Comparison of ENCODE assay signal across 8 mouse cellular contexts in the genomic region with DNA sequence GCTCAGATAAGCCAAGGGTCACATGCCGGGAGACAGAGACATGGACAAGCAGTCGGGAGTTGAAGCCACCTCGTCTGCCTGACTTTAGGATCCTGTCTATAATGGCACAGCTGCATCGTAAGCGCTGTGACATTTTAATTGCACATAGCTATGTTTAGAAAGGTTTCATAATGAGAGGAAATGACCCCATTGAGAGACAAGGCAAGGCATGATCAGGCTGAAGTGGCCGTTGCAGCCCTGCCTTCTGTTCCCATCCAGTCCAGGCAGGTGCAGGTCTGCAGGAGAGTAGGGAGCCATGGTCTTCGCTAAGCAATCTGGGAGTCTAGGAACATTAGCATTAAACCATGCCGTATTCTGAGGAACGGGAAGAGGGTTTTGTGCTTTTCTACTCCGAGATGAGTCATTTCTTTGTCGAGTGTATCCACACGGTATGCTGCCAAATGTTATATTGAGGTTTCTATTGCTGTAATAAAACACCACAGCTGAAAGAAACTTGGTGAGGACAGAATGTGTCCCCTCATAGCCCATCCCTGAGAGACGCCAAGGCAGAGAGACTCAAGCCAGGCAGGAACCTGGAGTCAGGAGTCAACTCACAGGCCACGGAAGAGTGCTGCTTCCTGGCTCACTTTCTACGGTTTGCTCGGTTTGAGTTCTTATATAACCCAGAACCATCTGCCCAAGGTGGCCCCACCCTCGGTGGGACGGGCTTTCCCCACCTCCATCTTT. TPM values are rescaled to one million over a fixed set of nuclear protein-coding genes. Genes with fewer than 3 reads are reported as not detected.
DNase-seq lines count a peak whose midpoint lies in the region; ATAC-seq and TF ChIP-seq lines count a peak whose summit lies in the region.

No protein-coding gene starts in this region.

- H3K27ac ChIP-seq in liver, embryonic 14.5 days, result no peak overlapping the region
- no peak overlapping the region for H3K27ac ChIP-seq in liver, embryonic 12.5 days
- no peak overlapping the region for H3K27ac ChIP-seq in CH12.LX (ENCODE audit: insufficient read depth, low read depth)
- no peak overlapping the region for H3K27ac ChIP-seq in layer of hippocampus, adult 2 months

- WGBS in liver, embryonic 14.5 days (ENCODE audit: insufficient replicate concordance), result 38% methylated on average over 18 of the region's 18 CpGs
- 51% methylated on average over 18 of the region's 18 CpGs for WGBS in liver, embryonic 12.5 days (ENCODE audit: insufficient replicate concordance)

- no peaks in the 10 kb centered on the region for H3K79me2 ChIP-seq in CH12.LX (replicated peaks; ENCODE audit: control insufficient read depth, extremely low read depth, insufficient read depth, poor library complexity, severe bottlenecking)

- no peaks in the 10 kb centered on the region for H3K9me3 ChIP-seq in liver, embryonic 14.5 days (ENCODE audit: control insufficient read depth, low read length)
- H3K9me3 ChIP-seq in liver, embryonic 12.5 days (replicated peaks), result no peaks in the 10 kb centered on the region
- no peaks in the 10 kb centered on the region for H3K9me3 ChIP-seq in CH12.LX (replicated peaks; ENCODE audit: low read length)

- TF ChIP-seq CTCF in liver, embryonic 14.5 days (IDR thresholded peaks at IDR 0.05; ENCODE audit: low read depth), result no peak
- no peak for TF ChIP-seq CTCF in CH12.LX (conservative IDR thresholded peaks at IDR 0.05 in 1 of 2, IDR thresholded peaks at IDR 0.05 in 1 of 2; ENCODE audit: low read depth in 2 of 2, low read length in 2 of 2)
- TF ChIP-seq CTCF in layer of hippocampus, adult 2 months (conservative IDR thresholded peaks at IDR 0.05), result no peak

- no peaks in the 10 kb centered on the region for H3K27me3 ChIP-seq in liver, embryonic 14.5 days (ENCODE audit: control insufficient read depth, insufficient read depth, low read length)
- no peaks in the 10 kb centered on the region for H3K27me3 ChIP-seq in liver, embryonic 12.5 days (replicated peaks)
- peaks cover 5% of the 10 kb centered on the region for H3K27me3 ChIP-seq in CH12.LX (replicated peaks)

- dilution Hi-C loops in CH12.LX (cut with MboI; ENCODE audit: extremely low pct_ligation_motif_present, extremely low pct_unique_long_range_greater_than_20kb, low sequenced_read_pairs), result no loop called here

- in situ Hi-C loops in CH12.LX (cut with MboI; ENCODE audit: low pct_ligation_motif_present, low pct_unique_long_range_greater_than_20kb, low sequenced_read_pairs), result no loop called here

- H3K4me1 ChIP-seq in liver, embryonic 14.5 days (replicated peaks; ENCODE audit: control insufficient read depth in 2 of 2, insufficient read depth in 2 of 2, low read length in 1 of 2), result peaks cover 0 to 6% of the 10 kb centered on the region in 2 experiments; a peak in 2 of 4 replicates
- peaks cover 6% of the 10 kb centered on the region for H3K4me1 ChIP-seq in liver, embryonic 12.5 days
- H3K4me1 ChIP-seq in CH12.LX (ENCODE audit: control insufficient read depth in 1 of 2, insufficient read depth in 2 of 2), result peaks cover 13 to 20% of the 10 kb centered on the region in 2 experiments

- TF ChIP-seq RAD21 in CH12.LX (IDR thresholded peaks at IDR 0.05; ENCODE audit: low read depth, low read length), result no peak

- no peak for ATAC-seq in liver, embryonic 14.5 days (ENCODE audit: insufficient read depth)
- ATAC-seq in liver, embryonic 12.5 days, result no peak
- peak; percentile 68 for ATAC-seq in inflammation-experienced regulatory T-cells, adult 6 months
- peak; percentile 40 for ATAC-seq in monocyte, adult 5-6 weeks (replicated peaks; ENCODE audit: insufficient number of reproducible peaks, low FRiP score, low TSS enrichment, poor library complexity, severe bottlenecking)

- TF ChIP-seq EP300 in liver, embryonic 14.5 days (IDR thresholded peaks at IDR 0.05; ENCODE audit: low read depth), result no peak
- peak; percentile 46 for TF ChIP-seq EP300 in CH12.LX (IDR thresholded peaks at IDR 0.05; ENCODE audit: low read length)

- no peak overlapping the region for H3K4me3 ChIP-seq in liver, embryonic 14.5 days (ENCODE audit: insufficient read depth in 1 of 2, low read depth in 2 of 2, low read length in 2 of 2)
- no peak overlapping the region for H3K4me3 ChIP-seq in liver, embryonic 12.5 days
- peak overlapping the region in 1 of 3 experiments; percentile 34 for H3K4me3 ChIP-seq in CH12.LX (replicated peaks in 1 of 3; ENCODE audit: low read depth in 2 of 3, low read length in 2 of 3, poor library complexity in 1 of 3)
- no peak overlapping the region for H3K4me3 ChIP-seq in layer of hippocampus, adult 2 months

- H3K4me2 ChIP-seq in liver, embryonic 14.5 days (ENCODE audit: low read depth), result peak overlapping the region; percentile 11; the same call in 1 of the 2 replicates
- H3K4me2 ChIP-seq in liver, embryonic 12.5 days, result no peak overlapping the region
- H3K4me2 ChIP-seq in CH12.LX (ENCODE audit: insufficient read depth, low read depth, poor library complexity, severe bottlenecking), result peak overlapping the region; percentile 70

- H3K36me3 ChIP-seq in liver, embryonic 14.5 days (replicated peaks; ENCODE audit: control insufficient read depth, insufficient read depth, low read depth), result no peaks in the 10 kb centered on the region
- H3K36me3 ChIP-seq in liver, embryonic 12.5 days, result no peaks in the 10 kb centered on the region
- no peaks in the 10 kb centered on the region for H3K36me3 ChIP-seq in CH12.LX (replicated peaks in 1 of 2; ENCODE audit: control insufficient read depth in 1 of 2, insufficient read depth in 1 of 2, low read length in 1 of 2)

- no peak overlapping the region for H3K9ac ChIP-seq in liver, embryonic 14.5 days (replicated peaks)
- H3K9ac ChIP-seq in liver, embryonic 12.5 days, result no peak overlapping the region
- H3K9ac ChIP-seq in CH12.LX (ENCODE audit: insufficient read depth, low read depth), result peak overlapping the region; percentile 2

- DNase-seq in liver, embryonic 14.5 days (ENCODE audit: low read depth in 3 of 3, low spot score in 3 of 3), result no peak
- peak; percentile 63 for DNase-seq in CH12.LX (ENCODE audit: extremely low read depth)
- DNase-seq in urinary bladder, postnatal 36 days (ENCODE audit: low spot score in 2 of 2), result no peak
- no peak for DNase-seq in cerebellum, postnatal 14 days
- DNase-seq in layer of hippocampus, adult 2 months (ENCODE audit: low spot score in 2 of 2), result no peak

- TF ChIP-seq POLR2A in CH12.LX (IDR thresholded peaks at IDR 0.05; ENCODE audit: low read depth, low read length), result peak; percentile 83

TF ChIP-seq in CH12.LX, 34 proteins besides CTCF, POLR2A, EP300 and RAD21 (continues in another document):
- TF ChIP-seq ZMIZ1 (IDR thresholded peaks at IDR 0.05; ENCODE audit: low read depth, low read length) (peak; percentile 77; the same call in 1 of the 2 replicates), MAFK (IDR thresholded peaks at IDR 0.05; ENCODE audit: insufficient replicate concordance, low read length) (peak; percentile 35; the same call in 1 of the 2 replicates), TBP (conservative IDR thresholded peaks at IDR 0.05; ENCODE audit: low read depth, low read length) (peak; percentile 96), SIN3A (IDR thresholded peaks at IDR 0.05; ENCODE audit: low read length) (peak; percentile 67), IRF4 (IDR thresholded peaks at IDR 0.05; ENCODE audit: low read depth, low read length) (peak; percentile 45), JUND (conservative IDR thresholded peaks at IDR 0.05; ENCODE audit: low read depth, low read length) (peak; percentile 65), MAX (IDR thresholded peaks at IDR 0.05; ENCODE audit: low read length) (peak; percentile 78), USF2 (conservative IDR thresholded peaks at IDR 0.05; ENCODE audit: low read depth, low read length) (no peak), ELF1 (IDR thresholded peaks at IDR 0.05; ENCODE audit: low read depth, low read length) (peak; percentile 64), MAZ (IDR thresholded peaks at IDR 0.05; ENCODE audit: low read depth, low read length) (0 out of 2 replicates have a peak, but pooled peaks have one; percentile 20), ZNF384 (IDR thresholded peaks at IDR 0.05; ENCODE audit: low read depth, low read length) (no peak), E2F4 (IDR thresholded peaks at IDR 0.05; ENCODE audit: insufficient replicate concordance, low read depth, low read length) (no peak), NELFE (IDR thresholded peaks at IDR 0.05; ENCODE audit: low read depth, low read length) (peak; percentile 76; the same call in 1 of the 2 replicates), ZC3H11A (IDR thresholded peaks at IDR 0.05; ENCODE audit: low read depth, low read length) (no peak), RCOR1 (conservative IDR thresholded peaks at IDR 0.05; ENCODE audit: low read depth, low read length) (peak; percentile 82; the same call in 1 of the 2 replicates), CHD1 (IDR thresholded peaks at IDR 0.05; ENCODE audit: low read depth, low read length) (peak; percentile 77), NRF1 (IDR thresholded peaks at IDR 0.05; ENCODE audit: low read depth, low read length) (no peak), KAT2A (IDR thresholded peaks at IDR 0.05; ENCODE audit: insufficient replicate concordance, low read length) (0 out of 2 replicates have a peak, but pooled peaks have one; percentile 52), CHD2 (IDR thresholded peaks at IDR 0.05; ENCODE audit: low read length) (peak; percentile 34; the same call in 1 of the 2 replicates), SMC3 (IDR thresholded peaks at IDR 0.05; ENCODE audit: low read depth, low read length) (no peak), MXI1 (IDR thresholded peaks at IDR 0.05; ENCODE audit: low read depth, low read length) (peak; percentile 65; the same call in 1 of the 2 replicates), POLR2AphosphoS2 (IDR thresholded peaks at IDR 0.05; ENCODE audit: low read depth, low read length) (no peak), GABPA (IDR thresholded peaks at IDR 0.05; ENCODE audit: insufficient replicate concordance, low read depth, low read length) (no peak), JUN (IDR thresholded peaks at IDR 0.05; ENCODE audit: insufficient read depth, low read depth, low read length) (peak; percentile 18; the same call in 1 of the 2 replicates)

RNA-seq across cellular contexts. Expression of a gene that starts 30.3 kb away (rescaled TPM):
- polyA plus RNA-seq in liver, embryonic 14.5 days (2012; rRNA removed), result 0.03 TPM in 2 replicates
- 0.08 TPM in 1 of 2 replicates, not detected in the other for polyA plus RNA-seq in liver, embryonic 14.5 days (2014; fragmentation: Nextera tagmentation; extraction: Ambion mirVana)
- polyA plus RNA-seq in liver, embryonic 12.5 days (2016; fragmentation: Nextera tagmentation; extraction: Ambion mirVana), result 0.11 and 0.18 TPM in 2 replicates
- total RNA-seq in CH12.LX (2012; rRNA removed) (0.04 TPM in 1 of 2 replicates, not detected in the other), CH12.LX (2014; rRNA removed) (0.09 TPM in 1 of 2 replicates, not detected in the other)
- 0.33 and 0.49 TPM in 2 replicates for polyA plus RNA-seq in CH12.LX (2012; ENCODE audit: insufficient read length, low read depth)
- 1 to 10 TPM in 1 of 3 experiments, under 1 TPM in 2; 0.53 to 1.6 (median 0.66) TPM for polyA plus RNA-seq in inflammation-experienced regulatory T-cells, adult 6 months (2017; shearing (Covaris generic))
- 0.19 TPM in 1 of 3 replicates, not detected in the others for total RNA-seq in monocyte, adult 5-6 weeks (2017)
- under 1 TPM; 0.41 to 0.42 TPM for total RNA-seq in layer of hippocampus, adult 2 months (2021)

Comparison
In these comparisons a context has a peak if more than half of its experiments do, and no peak if none do; other contexts are left out.
1. ATAC-seq: peak in inflammation-experienced regulatory T-cells, adult 6 months (single experiment) and monocyte, adult 5-6 weeks (single experiment); none in liver, embryonic 14.5 days (single experiment) and liver, embryonic 12.5 days (single experiment).